Mouse (Mus musculus) stomach, embryonic 14.5 days (tissue): ENCODE measurements around the gene Tufm. TPM values are rescaled to one million over a fixed set of nuclear protein-coding genes. Genes with fewer than 3 reads are reported as not detected.

Source experiments
- ATAC-seq: fragments of 200-750 bp; cut with Nextera tagmentation; 2 replicates; pipeline ENCODE4 v1.8.0; 2017; ENCODE audit warnings: low read depth, moderate TSS enrichment; ENCODE audit not compliant: insufficient number of reproducible peaks, insufficient read depth, low FRiP score
- H3K27ac ChIP-seq: fragments of 300-500 bp; sonication (generic); 2 replicates; pipeline ENCODE4 v1.5.1; 2014; ENCODE audit warnings: mild to moderate bottlenecking, low read length, moderate library complexity, mixed read lengths
- H3K27me3 ChIP-seq: fragments of 300-500 bp; sonication (generic); 2 replicates; pipeline ENCODE4 v1.6.1; 2014; ENCODE audit warnings: low read length, control low read depth, mixed read lengths; ENCODE audit not compliant: control insufficient read depth, insufficient read depth
- H3K36me3 ChIP-seq: fragments of 300-500 bp; sonication (generic); 2 replicates; pipeline ENCODE4 v1.6.1; 2014; ENCODE audit warnings: mild to moderate bottlenecking, control low read depth, low read length, moderate library complexity, mixed read lengths; ENCODE audit not compliant: control insufficient read depth, insufficient read depth
- H3K4me1 ChIP-seq: fragments of 300-500 bp; sonication (generic); 2 replicates; pipeline ENCODE4 v1.6.1; 2014; ENCODE audit warnings: low read length, control low read depth, mixed read lengths; ENCODE audit not compliant: control insufficient read depth, insufficient read depth
- H3K4me2 ChIP-seq: fragments of 300-500 bp; sonication (generic); replicated peaks from 2 replicates; pipeline ENCODE4 v1.6.1; 2014; ENCODE audit warnings: low read depth, low read length, control low read depth
- H3K4me3 ChIP-seq: fragments of 300-500 bp; sonication (generic); 2 replicates; pipeline ENCODE4 v1.5.1; 2014; ENCODE audit warnings: low read depth, low read length, control low read depth
- H3K9ac ChIP-seq: fragments of 300-500 bp; sonication (generic); replicated peaks from 2 replicates; pipeline ENCODE4 v1.6.1; 2014; ENCODE audit warnings: low read depth, mild to moderate bottlenecking, control low read depth, low read length, moderate library complexity, mixed read lengths
- H3K9me3 ChIP-seq: fragments of 300-500 bp; sonication (generic); 2 replicates; pipeline ENCODE4 v1.6.1; 2016; ENCODE audit warnings: low read depth, low read length, control low read depth; ENCODE audit not compliant: control insufficient read depth
- WGBS: fragments of 180-500 bp; shearing (Covaris S2); extraction: QIAGEN DNeasy Blood & Tissue Kit; methylation state at CpG from one replicate; pipeline ENCODE4 v1.1.7; 2014; 5-methylcytosine and 5-hydroxymethylcytosine counted together
- polyA plus RNA-seq: library from polyadenylated mRNA; unstranded; fragments of >200 nt; fragmentation: Nextera tagmentation; extraction: Ambion mirVana; gene quantifications from 2 replicates; pipeline ENCODE4 v1.2.1, GENCODE M21; 2014

The Tufm gene
- polyA plus RNA-seq, 1 experiment from 2014 or later = 134 TPM

DNA sequence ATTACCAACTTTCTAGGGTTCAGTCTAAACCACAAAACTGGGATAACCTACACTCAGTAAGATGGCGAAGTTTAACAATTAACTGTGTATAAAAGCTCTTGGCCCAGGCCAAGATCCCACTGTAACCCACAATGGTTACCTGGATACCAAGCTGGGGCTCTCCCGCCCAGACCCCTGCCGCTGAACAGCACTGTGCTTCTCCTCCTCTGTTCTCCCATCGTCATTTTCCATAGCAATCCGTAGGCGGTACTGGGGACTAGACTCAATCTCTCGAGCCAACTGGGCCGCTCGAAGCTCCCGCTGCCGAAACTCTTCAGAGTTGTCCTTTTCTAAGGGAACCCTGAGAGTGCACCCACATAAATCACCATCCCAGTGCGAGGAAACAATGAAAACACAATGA is 10.8 kb downstream of the Tufm start:
- no peaks in the 10 kb centered on the region for H3K9me3 ChIP-seq
- H3K27ac ChIP-seq = no peak overlapping the region
- 93% methylated on average over 12 of the region's 12 CpGs for WGBS
- H3K9ac ChIP-seq = no peak overlapping the region
- H3K4me1 ChIP-seq = 0 out of 2 replicates have a peak, but pooled peaks cover 5% of the 10 kb centered on the region
- no peaks in the 10 kb centered on the region for H3K27me3 ChIP-seq
- H3K36me3 ChIP-seq = peaks cover 83% of the 10 kb centered on the region
- H3K4me3 ChIP-seq = no peak overlapping the region
- no peak for ATAC-seq
- H3K4me2 ChIP-seq = no peak overlapping the region

DNA sequence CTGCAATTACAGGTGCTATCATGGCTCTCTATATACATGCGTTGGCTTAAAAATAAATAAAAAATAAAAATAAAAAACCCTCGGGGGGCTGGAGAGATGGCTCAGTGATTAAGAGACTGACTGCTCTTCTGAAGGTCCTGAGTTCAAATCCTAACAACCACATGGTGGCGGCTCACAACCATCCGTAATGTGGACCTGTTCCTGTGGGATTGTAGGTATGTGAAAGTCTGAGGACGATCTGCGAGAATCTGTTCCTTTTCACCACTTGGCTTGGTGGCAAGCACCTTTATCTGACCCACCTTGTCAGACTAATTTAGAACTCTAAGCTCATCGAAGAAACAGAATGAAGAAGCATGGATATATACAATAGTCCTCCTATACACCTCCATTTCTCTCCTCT is 12.3 kb downstream of the Tufm start:
- H3K27ac ChIP-seq = no peak overlapping the region
- 93% methylated on average over 7 of the region's 7 CpGs for WGBS
- 0 out of 2 replicates have a peak, but pooled peaks cover 5% of the 10 kb centered on the region for H3K4me1 ChIP-seq
- H3K9me3 ChIP-seq = no peaks in the 10 kb centered on the region
- H3K4me2 ChIP-seq = no peak overlapping the region
- H3K4me3 ChIP-seq = no peak overlapping the region
- no peak for ATAC-seq
- no peak overlapping the region for H3K9ac ChIP-seq
- H3K27me3 ChIP-seq = no peaks in the 10 kb centered on the region
- H3K36me3 ChIP-seq = peaks cover 68% of the 10 kb centered on the region

GRCm38 (mm10) chr7:126501684-126502022 is 14.5 kb downstream of the Tufm start:
- H3K36me3 ChIP-seq = peaks cover 46% of the 10 kb centered on the region
- H3K9me3 ChIP-seq = no peaks in the 10 kb centered on the region
- 0 out of 2 replicates have a peak, but pooled peaks cover 5% of the 10 kb centered on the region for H3K4me1 ChIP-seq
- 5% methylated on average over 9 of the region's 9 CpGs for WGBS
- H3K27ac ChIP-seq = peak overlapping the region; percentile 100
- H3K9ac ChIP-seq = peak overlapping the region; percentile 100
- ATAC-seq = no peak
- peak overlapping the region; percentile 100 for H3K4me3 ChIP-seq
- H3K4me2 ChIP-seq = peak overlapping the region; percentile 57
- no peaks in the 10 kb centered on the region for H3K27me3 ChIP-seq

- Histone ChIP-seq H3K27ac (peak overlapping the region; percentile 100), H3K9ac (peak overlapping the region; percentile 100), H3K4me3 (peak overlapping the region; percentile 100), H3K4me1 (0 out of 2 replicates have a peak, but pooled peaks cover 5% of the 10 kb centered on the region), H3K9me3 (no peaks in the 10 kb centered on the region), H3K27me3 (no peaks in the 10 kb centered on the region), H3K36me3 (peaks cover 41% of the 10 kb centered on the region), H3K4me2 (peak overlapping the region; percentile 57)
- peak; percentile 84 for ATAC-seq
- under 1% methylated on average over 54 of the region's 57 CpGs for WGBS
These were observed 15.0 kb downstream of the Tufm start for GRCm38 (mm10) chr7:126502023-126502741.

DNA sequence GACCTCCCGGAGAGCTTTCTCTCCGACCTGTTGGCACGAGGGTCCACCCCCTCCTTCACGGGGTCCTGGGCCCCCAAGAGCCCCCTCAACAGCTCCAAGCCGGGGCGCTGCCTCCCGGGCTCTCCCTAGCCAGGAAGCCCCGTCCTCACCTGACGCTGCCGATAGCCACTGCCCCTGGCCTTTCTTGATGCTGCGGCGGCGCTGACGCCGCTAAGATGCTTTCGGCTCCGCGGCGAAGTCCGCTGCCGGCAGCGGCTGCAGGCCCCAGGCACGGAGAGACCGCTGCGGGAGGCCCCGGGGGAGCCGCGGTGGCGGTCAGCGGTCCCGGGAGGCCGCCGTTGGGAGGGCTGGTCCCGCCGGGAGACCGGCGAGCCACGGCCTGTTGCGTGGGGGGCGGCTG is 15.6 kb downstream of the Tufm start:
- under 1% methylated on average over 40 of the region's 40 CpGs for WGBS
- peak overlapping the region; percentile 100 for H3K27ac ChIP-seq
- ATAC-seq = no peak; the same call in 1 of the 2 replicates
- peak overlapping the region; percentile 32 for H3K4me2 ChIP-seq
- H3K9me3 ChIP-seq = no peaks in the 10 kb centered on the region
- 0 out of 2 replicates have a peak, but pooled peaks cover 5% of the 10 kb centered on the region for H3K4me1 ChIP-seq
- peak overlapping the region; percentile 100 for H3K4me3 ChIP-seq
- H3K9ac ChIP-seq = peak overlapping the region; percentile 100
- no peaks in the 10 kb centered on the region for H3K27me3 ChIP-seq
- peaks cover 35% of the 10 kb centered on the region for H3K36me3 ChIP-seq

DNA sequence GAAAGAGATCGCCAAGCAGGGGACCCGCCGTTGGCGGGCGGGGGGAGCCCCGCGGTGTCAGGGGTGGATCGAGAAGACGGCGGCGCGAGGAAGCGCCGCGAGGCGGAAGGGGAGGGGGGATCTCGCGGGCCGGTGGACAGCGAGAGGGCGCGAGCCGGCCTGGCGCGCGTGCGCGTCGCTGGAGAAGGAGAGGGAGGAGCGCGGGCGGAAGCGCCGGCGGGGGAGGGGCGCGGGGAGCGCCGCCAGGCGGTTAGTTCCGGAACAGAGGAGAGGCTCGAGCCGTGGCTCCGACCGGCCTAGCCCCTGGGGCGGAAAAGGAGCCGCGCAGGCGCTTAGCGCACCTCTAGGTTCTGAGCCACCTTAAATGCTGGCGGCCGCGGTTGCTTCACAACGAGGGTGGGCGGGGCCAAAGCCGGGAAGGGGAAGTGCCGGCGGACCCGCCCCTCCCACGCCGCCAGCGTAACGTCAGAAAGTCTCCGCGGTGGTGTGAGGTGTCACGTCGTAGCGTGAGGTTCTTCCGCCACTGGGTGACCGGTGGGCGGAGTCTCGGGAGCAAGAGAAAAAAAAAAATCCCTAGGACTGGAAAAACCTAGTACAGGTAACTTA is 16.2 kb downstream of the Tufm start, which contains the start of gene Atxn2l:
TSS of gene Atxn2l (minus strand) at position 165 of the 606 bp plus-strand sequence.
- Histone ChIP-seq H3K27me3 (no peaks in the 10 kb centered on the region), H3K9me3 (no peaks in the 10 kb centered on the region), H3K4me1 (0 out of 2 replicates have a peak, but pooled peaks cover 5% of the 10 kb centered on the region), H3K36me3 (peaks cover 29% of the 10 kb centered on the region), H3K4me2 (peak within 1 kb of the TSS; percentile 63), H3K4me3 (peak within 1 kb of the TSS; percentile 100), H3K9ac (peak within 1 kb of the TSS; percentile 100), H3K27ac (peak within 1 kb of the TSS; percentile 100)
- WGBS = under 1% methylated on average over 51 of the region's 72 CpGs
- ATAC-seq = peak; percentile 93

DNA sequence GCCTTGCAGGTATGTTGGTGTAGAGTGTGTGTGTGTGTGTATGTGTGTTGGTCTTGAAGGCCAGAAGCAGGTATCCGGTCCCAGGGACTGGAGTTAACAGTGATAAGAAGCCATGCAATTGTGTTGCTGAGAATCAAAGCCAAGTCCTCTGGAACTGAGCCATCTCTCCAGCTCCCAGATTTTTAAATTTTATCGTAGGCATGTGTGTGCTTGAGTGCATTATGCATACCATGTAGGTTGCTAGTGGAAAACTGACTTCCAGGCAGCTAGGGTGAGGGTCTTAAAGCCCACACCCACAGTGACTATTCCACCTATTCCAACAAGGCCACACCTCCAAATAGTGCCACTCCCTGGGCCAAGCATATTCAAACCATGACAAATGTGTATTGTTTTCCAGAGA is 17.8 kb downstream of the Tufm start:
- H3K4me3 ChIP-seq = no peak overlapping the region

GRCm38 (mm10) chr7:126507126-126507778 is 20.1 kb downstream of the Tufm start:
- H3K9me3 ChIP-seq = no peaks in the 10 kb centered on the region
- 73% methylated on average over 8 of the region's 8 CpGs for WGBS
- H3K27ac ChIP-seq = no peak overlapping the region
- H3K36me3 ChIP-seq = no peaks in the 10 kb centered on the region
- no peaks in the 10 kb centered on the region for H3K4me1 ChIP-seq
- H3K4me2 ChIP-seq = no peak overlapping the region
- ATAC-seq = no peak
- no peak overlapping the region for H3K9ac ChIP-seq
- H3K27me3 ChIP-seq = no peaks in the 10 kb centered on the region
- no peak overlapping the region for H3K4me3 ChIP-seq

More for the DNA sequence above, 17.8 kb downstream of the Tufm start:
- Histone ChIP-seq H3K27ac (no peak overlapping the region), H3K9ac (no peak overlapping the region), H3K36me3 (peaks cover 13% of the 10 kb centered on the region), H3K4me2 (no peak overlapping the region), H3K27me3 (no peaks in the 10 kb centered on the region), H3K9me3 (no peaks in the 10 kb centered on the region), H3K4me1 (0 out of 2 replicates have a peak, but pooled peaks cover 5% of the 10 kb centered on the region)
- 67% methylated on average over 2 of the region's 2 CpGs for WGBS
- no peak for ATAC-seq
